ENCODE assay signal across 8 mouse cellular contexts in the genomic region with DNA sequence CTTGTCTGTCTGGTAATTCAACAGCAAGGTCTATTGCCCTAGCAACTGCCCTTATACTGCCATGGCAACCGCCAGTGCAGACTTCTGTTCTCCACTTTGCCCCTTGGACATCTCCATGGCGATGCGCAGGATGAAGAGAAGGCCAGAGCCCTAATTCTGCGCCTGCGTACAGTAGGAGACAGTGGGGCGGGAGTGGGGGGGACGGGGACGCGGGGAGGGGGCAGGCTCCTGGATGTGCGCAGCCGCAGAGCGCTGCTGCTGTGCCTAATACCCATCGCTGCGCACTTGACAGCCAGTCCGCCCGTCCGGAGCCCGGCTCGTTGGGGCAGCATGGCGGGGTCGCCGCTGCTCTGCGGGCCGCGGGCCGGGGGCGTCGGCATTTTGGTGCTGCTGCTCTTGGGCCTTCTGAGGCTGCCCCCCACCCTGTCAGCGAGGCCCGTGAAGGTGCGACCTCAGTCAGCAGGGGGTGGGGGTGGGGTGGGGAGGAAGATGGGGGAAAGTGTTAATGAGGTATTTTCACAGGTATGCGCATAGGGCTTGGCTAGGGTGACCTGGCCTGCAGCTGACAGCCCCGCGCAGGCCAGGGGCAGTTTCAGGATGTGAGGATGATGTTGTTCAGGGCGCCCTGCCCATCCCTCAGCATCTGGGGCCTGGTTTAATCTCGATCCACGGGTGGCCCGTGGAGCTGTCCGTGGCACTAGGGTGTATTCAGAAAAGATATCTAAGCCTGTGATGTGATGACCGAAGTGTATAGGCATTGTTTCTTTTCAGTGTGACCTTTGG. TPM values are rescaled to one million over a fixed set of nuclear protein-coding genes. Genes with fewer than 3 reads are reported as not detected.
DNase-seq lines count a peak whose midpoint lies in the region; ATAC-seq and TF ChIP-seq lines count a peak whose summit lies in the region.

A gene (plus strand): TSS at position 222 of the 783 bp plus-strand sequence.

- H3K36me3 ChIP-seq in forebrain, embryonic 10.5 days (replicated peaks) = no peaks in the 10 kb centered on the region
- 0 out of 2 replicates have a peak, but pooled peaks cover 2% of the 10 kb centered on the region for H3K36me3 ChIP-seq in midbrain, embryonic 15.5 days (replicated peaks)

- peak within 1 kb of the TSS; percentile 51 for H3K4me3 ChIP-seq in forebrain, embryonic 10.5 days
- H3K4me3 ChIP-seq in midbrain, embryonic 15.5 days = peak within 1 kb of the TSS; percentile 53
- no peak within 1 kb of the TSS for H3K4me3 ChIP-seq in gastrocnemius, adult 2 months

- H3K27me3 ChIP-seq in forebrain, embryonic 10.5 days (ENCODE audit: poor library complexity, severe bottlenecking) = peaks cover 53% of the 10 kb centered on the region
- H3K27me3 ChIP-seq in midbrain, embryonic 15.5 days (replicated peaks) = no peaks in the 10 kb centered on the region

- no peak for TF ChIP-seq CTCF in gastrocnemius, adult 2 months (IDR thresholded peaks at IDR 0.05)

- H3K4me2 ChIP-seq in midbrain, embryonic 15.5 days = peak within 1 kb of the TSS; percentile 68

- peak; percentile 92 for ATAC-seq in midbrain, embryonic 15.5 days (replicated peaks)

- intact Hi-C loops in gastrocnemius, adult 2 months (cut with DNase I) = no loop called here

- DNase-seq in R1 (ENCODE audit: low read depth, low spot score) = peak; percentile 89
- no peak for DNase-seq in adrenal gland, postnatal 4 days (ENCODE audit: low spot score in 2 of 2)
- peak; percentile 51 for DNase-seq in forebrain, embryonic 10.5 days (ENCODE audit: extremely low spot score, low spot score)
- peak; percentile 38 to 57 for DNase-seq in layer of hippocampus, adult 8-10 months (ENCODE audit: low spot score in 2 of 2)
- no peak for DNase-seq in urinary bladder, adult 2 months (ENCODE audit: low spot score)
- no peak for DNase-seq in gastrocnemius, adult 2 months
- no peak for DNase-seq in thymus, adult 18-20 months

- H3K27ac ChIP-seq in forebrain, embryonic 10.5 days = peak within 1 kb of the TSS; percentile 73
- peak within 1 kb of the TSS; percentile 83 for H3K27ac ChIP-seq in midbrain, embryonic 15.5 days
- H3K27ac ChIP-seq in gastrocnemius, adult 2 months = no peak within 1 kb of the TSS

- H3K9me3 ChIP-seq in forebrain, embryonic 10.5 days = no peaks in the 10 kb centered on the region
- H3K9me3 ChIP-seq in midbrain, embryonic 15.5 days = no peaks in the 10 kb centered on the region

- peaks cover 30% of the 10 kb centered on the region for H3K4me1 ChIP-seq in forebrain, embryonic 10.5 days
- peaks cover 14% of the 10 kb centered on the region for H3K4me1 ChIP-seq in midbrain, embryonic 15.5 days

- peak within 1 kb of the TSS; percentile 65 for H3K9ac ChIP-seq in midbrain, embryonic 15.5 days

- 10% methylated on average over 40 of the region's 40 CpGs for WGBS in forebrain, embryonic 10.5 days
- 21% methylated on average over 40 of the region's 40 CpGs for WGBS in midbrain, embryonic 15.5 days

RNA-seq across cellular contexts. Expression of the gene that starts here (rescaled TPM):
- total RNA-seq in adrenal gland, postnatal 4 days (2021) = 10 to 100 TPM; 63.6 to 65.7 TPM
- polyA plus RNA-seq in forebrain, embryonic 10.5 days (2016; fragmentation: Nextera tagmentation; extraction: Ambion mirVana) = 8.7 and 8.9 TPM in 2 replicates
- 100 to 1,000 TPM; 321 to 373 (median 344) TPM for total RNA-seq in layer of hippocampus, adult 8-10 months (2022)
- polyA plus RNA-seq in midbrain, embryonic 15.5 days (2015; fragmentation: Nextera tagmentation; extraction: Ambion mirVana) = 273 and 288 TPM in 2 replicates
- 0.51 and 0.66 TPM in 2 replicates for polyA plus RNA-seq in urinary bladder, adult 2 months (2012; rRNA removed)
- total RNA-seq in gastrocnemius, adult 2 months (2021) = not detected

Comparison
In these comparisons a context has a peak if more than half of its experiments do, and no peak if none do; other contexts are left out.
1. RNA of the gene that starts here (total RNA-seq): 321 to 373 TPM in layer of hippocampus, adult 8-10 months and 63.6 to 65.7 TPM in adrenal gland, postnatal 4 days; not detected in gastrocnemius, adult 2 months; every median in the first group is over 10 times any median in the second.
2. RNA of the gene that starts here (total RNA-seq): 321 to 373 TPM in layer of hippocampus, adult 8-10 months; 63.6 to 65.7 TPM in adrenal gland, postnatal 4 days; every median in the first group is over 4 times any median in the second.
3. RNA of the gene that starts here (polyA plus RNA-seq): 273 to 288 TPM in midbrain, embryonic 15.5 days; 8.7 to 8.9 TPM in forebrain, embryonic 10.5 days and 0.51 to 0.66 TPM in urinary bladder, adult 2 months; every median in the first group is over 10 times any median in the second.
4. DNase-seq: peak in R1 (single experiment), forebrain, embryonic 10.5 days (single experiment) and layer of hippocampus, adult 8-10 months (2 of 2); none in adrenal gland, postnatal 4 days (0 of 2), urinary bladder, adult 2 months (single experiment), gastrocnemius, adult 2 months (single experiment) and thymus, adult 18-20 months (0 of 2).